Mouse (Mus musculus): ENCODE data around the gene Errfi1.

- no peak for TF ChIP-seq CTCF (IDR thresholded peaks at IDR 0.05; ENCODE audit: borderline replicate concordance, extremely low read depth, insufficient read depth, insufficient read length)
- TF ChIP-seq POLR2A (IDR thresholded peaks at IDR 0.05; ENCODE audit: borderline replicate concordance, extremely low read depth, insufficient read depth, insufficient read length, poor library complexity, severe bottlenecking) = no peak
These were observed 17.5 kb upstream of the Errfi1 start for GRCm38 (mm10) chr4:150836258-150836657.

Data from brain, embryonic 14.5 days (tissue).